Mouse (Mus musculus) intestine, postnatal 0 days (tissue): Measurements from ENCODE around the gene Trp73. TPM values are rescaled to one million over a fixed set of nuclear protein-coding genes. Genes with fewer than 3 reads are reported as not detected.

ENCODE experiments used
- ATAC-seq: fragments of 200-750 bp; cut with Nextera tagmentation; 2 replicates; pipeline ENCODE4 v1.8.0; 2017; ENCODE audit warnings: mild to moderate bottlenecking, moderate TSS enrichment, moderate library complexity
- H3K27ac ChIP-seq: fragments of 300-500 bp; sonication (generic); 2 replicates; pipeline ENCODE4 v1.5.1; 2014; ENCODE audit warnings: mild to moderate bottlenecking, low read depth, low read length, moderate library complexity
- H3K27me3 ChIP-seq: fragments of 300-500 bp; sonication (generic); replicated peaks from 2 replicates; pipeline ENCODE4 v1.6.1; 2014; ENCODE audit warnings: low read length, mixed read lengths; ENCODE audit not compliant: control insufficient read depth, insufficient read depth
- H3K36me3 ChIP-seq: fragments of 300-500 bp; sonication (generic); 2 replicates; pipeline ENCODE4 v1.6.1; 2014; ENCODE audit warnings: mild to moderate bottlenecking, moderate library complexity; ENCODE audit not compliant: control insufficient read depth, insufficient read depth
- H3K4me1 ChIP-seq: fragments of 300-500 bp; sonication (generic); replicated peaks from 2 replicates; pipeline ENCODE4 v1.6.1; 2014; ENCODE audit warnings: antibody characterized with exemption, low read length, mixed read lengths; ENCODE audit not compliant: control insufficient read depth, insufficient read depth
- H3K4me2 ChIP-seq: fragments of 300-500 bp; sonication (generic); replicated peaks from 2 replicates; pipeline ENCODE4 v1.6.1; 2014; ENCODE audit warnings: low read depth, mild to moderate bottlenecking, moderate library complexity
- H3K4me3 ChIP-seq: fragments of 300-500 bp; sonication (generic); 2 replicates; pipeline ENCODE4 v1.5.1; 2014; ENCODE audit warnings: low read depth, low read length
- H3K9ac ChIP-seq: fragments of 300-500 bp; sonication (generic); 2 replicates; pipeline ENCODE4 v1.6.1; 2014; ENCODE audit warnings: mild to moderate bottlenecking, low read depth, low read length
- H3K9me3 ChIP-seq: fragments of 300-500 bp; sonication (generic); 2 replicates; pipeline ENCODE4 v1.6.1; 2016; ENCODE audit warnings: mixed run types; ENCODE audit not compliant: control insufficient read depth
- CTCF ChIP-seq: sonication (generic); IDR thresholded peaks from 2 replicates; pipeline ENCODE4 v1.5.1; 2016; ENCODE audit warnings: low read depth, mild to moderate bottlenecking, control low read depth, antibody characterized with exemption, moderate library complexity
- WGBS: fragments of 180-500 bp; shearing (Covaris S2); extraction: QIAGEN DNeasy Blood & Tissue Kit; methylation state at CpG from one replicate; pipeline ENCODE4 v1.1.7; 2014; 5-methylcytosine and 5-hydroxymethylcytosine counted together
- polyA plus RNA-seq: library from polyadenylated mRNA; unstranded; fragments of >200 nt; fragmentation: Nextera tagmentation; extraction: Ambion mirVana; gene quantifications from 2 replicates; pipeline ENCODE4 v1.2.1, GENCODE M21; 2015

Gene Trp73
- polyA plus RNA-seq, 1 experiment from 2014 or later: 0.03 TPM

- no peak for TF ChIP-seq CTCF
- WGBS: 72% methylated on average over 11 of the region's 11 CpGs
- Histone ChIP-seq H3K36me3 (peaks cover 62% of the 10 kb centered on the region), H3K4me2 (no peak overlapping the region), H3K9me3 (no peaks in the 10 kb centered on the region), H3K4me3 (no peak overlapping the region), H3K9ac (no peak overlapping the region), H3K4me1 (no peaks in the 10 kb centered on the region), H3K27me3 (no peaks in the 10 kb centered on the region), H3K27ac (no peak overlapping the region)
- no peak for ATAC-seq
These were observed 14.1 kb upstream of the Trp73 start for GRCm38 (mm10) chr4:154154104-154154503.

GRCm38 (mm10) chr4:154146342-154146741 is 6.3 kb upstream of the Trp73 start:
- no peaks in the 10 kb centered on the region for H3K9me3 ChIP-seq
- no peak for TF ChIP-seq CTCF
- peaks cover 25% of the 10 kb centered on the region for H3K36me3 ChIP-seq
- H3K4me3 ChIP-seq: no peak overlapping the region
- 80% methylated on average over 10 of the region's 10 CpGs for WGBS
- no peak overlapping the region for H3K9ac ChIP-seq
- H3K4me1 ChIP-seq: peaks cover 5% of the 10 kb centered on the region; the same call in 1 of the 2 replicates
- ATAC-seq: no peak
- peaks cover 7% of the 10 kb centered on the region for H3K27me3 ChIP-seq
- H3K4me2 ChIP-seq: no peak overlapping the region
- H3K27ac ChIP-seq: no peak overlapping the region

- no peak for TF ChIP-seq CTCF
- no peak overlapping the region for H3K4me2 ChIP-seq
- 82% methylated on average over 3 of the region's 3 CpGs for WGBS
These were observed 4.7 kb upstream of the Trp73 start for GRCm38 (mm10) chr4:154144712-154145111.

GRCm38 (mm10) chr4:154142211-154143040 is 2.4 kb upstream of the Trp73 start, which contains the start of gene Wrap73:
Wrap73 (plus strand) TSS chr4:154142372.
- ATAC-seq: peak; percentile 91
- H3K4me2 ChIP-seq: peak within 1 kb of the TSS; percentile 89
- H3K27ac ChIP-seq: no peak within 1 kb of the TSS
- H3K27me3 ChIP-seq: peaks cover 47% of the 10 kb centered on the region
- 1% methylated on average over 49 of the region's 49 CpGs for WGBS
- H3K4me1 ChIP-seq: peaks cover 13% of the 10 kb centered on the region
- peak within 1 kb of the TSS; percentile 89 for H3K4me3 ChIP-seq
- peaks cover 5% of the 10 kb centered on the region; the same call in 1 of the 2 replicates for H3K36me3 ChIP-seq
- no peaks in the 10 kb centered on the region for H3K9me3 ChIP-seq
- H3K9ac ChIP-seq: peak within 1 kb of the TSS; percentile 66
- no peak for TF ChIP-seq CTCF

More at GRCm38 (mm10) chr4:154144712-154145111, 4.7 kb upstream of the Trp73 start:
- Histone ChIP-seq H3K27ac (no peak overlapping the region), H3K4me3 (no peak overlapping the region), H3K4me1 (peaks cover 10% of the 10 kb centered on the region; the same call in 1 of the 2 replicates), H3K9ac (no peak overlapping the region), H3K36me3 (peaks cover 13% of the 10 kb centered on the region), H3K27me3 (peaks cover 24% of the 10 kb centered on the region), H3K9me3 (no peaks in the 10 kb centered on the region)
- ATAC-seq: no peak

GRCm38 (mm10) chr4:154141009-154141867 is 1.2 kb upstream of the Trp73 start:
- peaks cover 13% of the 10 kb centered on the region for H3K4me1 ChIP-seq
- no peak overlapping the region for H3K9ac ChIP-seq
- 2% methylated on average over 42 of the region's 42 CpGs for WGBS
- H3K27ac ChIP-seq: no peak overlapping the region
- H3K4me3 ChIP-seq: peak overlapping the region; percentile 89
- TF ChIP-seq CTCF: no peak
- H3K27me3 ChIP-seq: peaks cover 51% of the 10 kb centered on the region
- peak overlapping the region; percentile 89 for H3K4me2 ChIP-seq
- ATAC-seq: no peak
- no peaks in the 10 kb centered on the region for H3K9me3 ChIP-seq
- H3K36me3 ChIP-seq: no peaks in the 10 kb centered on the region
